12 mouse cellular contexts compared by ENCODE assay signal in the genomic region with DNA sequence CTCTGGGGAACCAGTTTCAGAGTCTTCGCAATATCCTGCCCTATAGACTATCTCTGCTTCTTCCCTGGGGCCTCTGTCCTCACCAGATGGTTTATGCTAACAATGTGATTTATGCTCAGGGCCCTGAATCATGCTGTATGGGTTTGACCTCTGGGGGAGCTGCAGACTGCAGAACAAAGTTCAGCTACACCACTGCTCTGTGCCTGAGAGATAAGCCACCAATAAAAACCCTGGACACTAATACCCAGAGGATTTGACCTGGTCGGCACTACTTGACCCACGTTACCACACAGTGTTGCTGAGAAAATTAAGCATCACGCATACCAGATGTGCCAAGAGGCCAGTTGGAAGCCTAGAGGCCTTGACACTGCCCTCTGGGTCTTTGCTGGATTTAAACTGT. TPM values are rescaled to one million over a fixed set of nuclear protein-coding genes. Genes with fewer than 3 reads are reported as not detected.
DNase-seq lines count a peak whose midpoint lies in the region; ATAC-seq and TF ChIP-seq lines count a peak whose summit lies in the region.
"Had no signal": no experiment of that assay in that cellular context is flagged by ENCODE, and none has a peak within 500 bp of the region (broad histone marks: within the 10 kb centered on the region; RNA-seq: fewer than 3 reads in every experiment).

No protein-coding gene starts in this region.

- H3K9me3 ChIP-seq in intestine, embryonic 14.5 days (ENCODE audit: control insufficient read depth, low read length) = no peaks in the 10 kb centered on the region
- no peaks in the 10 kb centered on the region for H3K9me3 ChIP-seq in midbrain, embryonic 13.5 days

- H3K4me3 ChIP-seq in liver, adult 2 months (ENCODE audit: insufficient read depth, low read depth, low read length) = no peak overlapping the region
- H3K4me3 ChIP-seq in intestine, embryonic 14.5 days (ENCODE audit: low read depth, low read length) = no peak overlapping the region
- H3K4me3 ChIP-seq in midbrain, embryonic 13.5 days (replicated peaks) = no peak overlapping the region

- peaks cover 9% of the 10 kb centered on the region for H3K27me3 ChIP-seq in liver, adult 2 months (ENCODE audit: control insufficient read depth, insufficient read depth, low read length)
- peaks cover 14% of the 10 kb centered on the region; the same call in 1 of the 2 replicates for H3K27me3 ChIP-seq in intestine, embryonic 14.5 days (replicated peaks; ENCODE audit: control insufficient read depth, insufficient read depth, low read length)
- no peaks in the 10 kb centered on the region for H3K27me3 ChIP-seq in midbrain, embryonic 13.5 days

- no peak overlapping the region for H3K4me2 ChIP-seq in intestine, embryonic 14.5 days (ENCODE audit: low read length)
- H3K4me2 ChIP-seq in midbrain, embryonic 13.5 days (replicated peaks) = no peak overlapping the region

- 87% methylated on average over 4 of the region's 4 CpGs for WGBS in liver, adult 2 months
- WGBS in intestine, embryonic 14.5 days = 35% methylated on average over 4 of the region's 4 CpGs
- 51% methylated on average over 4 of the region's 4 CpGs for WGBS in midbrain, embryonic 13.5 days

- no peak overlapping the region for H3K27ac ChIP-seq in liver, adult 2 months (replicated peaks; ENCODE audit: insufficient read depth, low read depth, low read length)
- no peak overlapping the region for H3K27ac ChIP-seq in intestine, embryonic 14.5 days (ENCODE audit: low read depth)
- no peak overlapping the region for H3K27ac ChIP-seq in midbrain, embryonic 13.5 days

- H3K36me3 ChIP-seq in liver, adult 2 months (ENCODE audit: control insufficient read depth, insufficient read depth, low read length) = no peaks in the 10 kb centered on the region
- H3K36me3 ChIP-seq in intestine, embryonic 14.5 days (ENCODE audit: control insufficient read depth, insufficient read depth, low read length) = no peaks in the 10 kb centered on the region
- H3K36me3 ChIP-seq in midbrain, embryonic 13.5 days = no peaks in the 10 kb centered on the region

- TF ChIP-seq CTCF in liver, adult 2 months (IDR thresholded peaks at IDR 0.05; ENCODE audit: low read depth, low read length) = no peak

- intact Hi-C loops in left cerebral cortex, postnatal 36 days (cut with DNase I) = no loop called here

- no peak for TF ChIP-seq POLR2A in liver, adult 2 months (IDR thresholded peaks at IDR 0.05; ENCODE audit: extremely low read depth, insufficient read depth, low read length)

- no peaks in the 10 kb centered on the region for H3K79me2 ChIP-seq in liver, adult 2 months (ENCODE audit: control insufficient read depth, insufficient read depth, low read length)

- 0 out of 2 replicates have a peak, but pooled peaks have one; percentile 51 for ATAC-seq in intestine, embryonic 14.5 days (replicated peaks; ENCODE audit: low FRiP score, low TSS enrichment, low read depth)
- peak; percentile 69; the same call in 1 of the 2 replicates for ATAC-seq in midbrain, embryonic 13.5 days
- no peak for ATAC-seq in frontal cortex, adult (ENCODE audit: low TSS enrichment)
- ATAC-seq: activated CD4-positive, CD25-positive, alpha-beta regulatory T cell, adult 4 months had no signal

- H3K4me1 ChIP-seq in liver, adult 2 months (ENCODE audit: control insufficient read depth, insufficient read depth, low read length) = peaks cover 4% of the 10 kb centered on the region; the same call in 1 of the 2 replicates
- peaks cover 9% of the 10 kb centered on the region; the same call in 1 of the 2 replicates for H3K4me1 ChIP-seq in intestine, embryonic 14.5 days (replicated peaks; ENCODE audit: control insufficient read depth, insufficient read depth, low read length)
- peaks cover 50% of the 10 kb centered on the region for H3K4me1 ChIP-seq in midbrain, embryonic 13.5 days (replicated peaks)

- H3K9ac ChIP-seq in liver, adult 2 months (ENCODE audit: low read depth, low read length) = no peak overlapping the region
- no peak overlapping the region for H3K9ac ChIP-seq in intestine, embryonic 14.5 days (ENCODE audit: low read length)
- H3K9ac ChIP-seq in midbrain, embryonic 13.5 days (replicated peaks) = no peak overlapping the region

- DNase-seq in liver, adult 2 months (ENCODE audit: extremely low read depth, low read depth, low spot score) = peak; percentile 25
- DNase-seq in liver (no peak), R1 (ENCODE audit: low read depth, low spot score) (peak; percentile 54)
- DNase-seq in intestine, embryonic 14.5 days (ENCODE audit: low spot score) = no peak
- DNase-seq in left cerebral cortex, adult 9 months (ENCODE audit: low spot score in 2 of 2) = no peak
- DNase-seq in left cerebral cortex, postnatal 36 days (ENCODE audit: low spot score in 2 of 2) = no peak
- DNase-seq: heart, postnatal 10 days; right cerebral cortex, postnatal 14 days had no signal

RNA-seq across cellular contexts. Expression of a gene that starts 3.7 kb away (rescaled TPM):
- not detected in 2 replicates for total RNA-seq in liver, adult 2 months (2014; rRNA removed)
- polyA plus RNA-seq in liver, adult 2 months (2012; rRNA removed) = not detected in 2 replicates
- not detected in 2 replicates for polyA plus RNA-seq in intestine, embryonic 14.5 days (2014; fragmentation: Nextera tagmentation; extraction: Ambion mirVana)
- polyA plus RNA-seq in midbrain, embryonic 13.5 days (2015; fragmentation: Nextera tagmentation; extraction: Ambion mirVana) = 0.82 and 1.6 TPM in 2 replicates
- total RNA-seq in left cerebral cortex, postnatal 36 days (2021) = not detected
- total RNA-seq: heart, postnatal 10 days had no signal
- polyA plus RNA-seq: activated CD4-positive, CD25-positive, alpha-beta regulatory T cell, adult 4 months; liver, embryonic 16.5 days had no signal

Comparison
In these comparisons a context has a peak if more than half of its experiments do, and no peak if none do; other contexts are left out.
1. DNase-seq: peak in liver, adult 2 months (single experiment) and R1 (single experiment); none in liver (single experiment), intestine, embryonic 14.5 days (single experiment), left cerebral cortex, adult 9 months (0 of 2) and left cerebral cortex, postnatal 36 days (0 of 2).